Mouse (Mus musculus) gastrocnemius, postnatal 10 days (tissue): ENCODE results near the gene Aco1. TPM values are rescaled to one million over a fixed set of nuclear protein-coding genes. Genes with fewer than 3 reads are reported as not detected.
A peak's percentile ranks its signal among the peaks of the same experiment; 100 is the strongest.

Experiments
- DNase-seq: peaks from one replicate; pipeline ENCODE4 v3.0.0; 2021; ENCODE audit warnings: mixed read lengths
- total RNA-seq, 2 experiments: library from RNA; stranded (reverse); gene quantifications; 2 replicates each; pipeline ENCODE4 v1.2.3; 2021

Gene Aco1
- total RNA-seq, 2 experiments from 2014 or later, result 23.3 to 28.7 TPM

- DNase-seq, result no peak
Measured at GRCm38 (mm10) chr4:40156582-40157499, 14.0 kb downstream of the Aco1 start.

GRCm38 (mm10) chr4:40157500-40158223, 14.8 kb downstream of the Aco1 start:
- no peak for DNase-seq

GRCm38 (mm10) chr4:40158224-40158540, 15.3 kb downstream of the Aco1 start:
- DNase-seq, result no peak

- no peak for DNase-seq
Measured at GRCm38 (mm10) chr4:40160591-40161434, 17.9 kb downstream of the Aco1 start.

GRCm38 (mm10) chr4:40163646-40164045, 20.8 kb downstream of the Aco1 start:
- DNase-seq, result no peak

- DNase-seq, result no peak
Measured at GRCm38 (mm10) chr4:40171477-40171876, 28.6 kb downstream of the Aco1 start.

- DNase-seq, result no peak
Measured at GRCm38 (mm10) chr4:40172336-40172735, 29.5 kb downstream of the Aco1 start.

- no peak for DNase-seq
Measured at GRCm38 (mm10) chr4:40174321-40174720, 31.4 kb downstream of the Aco1 start.

- DNase-seq, result no peak
Measured at GRCm38 (mm10) chr4:40178584-40178983, 35.7 kb downstream of the Aco1 start.

- no peak for DNase-seq
Measured at GRCm38 (mm10) chr4:40180046-40180445, 37.2 kb downstream of the Aco1 start.

GRCm38 (mm10) chr4:40181681-40182080, 38.8 kb downstream of the Aco1 start:
- DNase-seq, result no peak

- peak; percentile 68 for DNase-seq
Measured at GRCm38 (mm10) chr4:40182651-40183320, 39.9 kb downstream of the Aco1 start.

GRCm38 (mm10) chr4:40183781-40184180, 40.9 kb downstream of the Aco1 start:
- DNase-seq, result no peak

GRCm38 (mm10) chr4:40184470-40184869, 41.6 kb downstream of the Aco1 start:
- no peak for DNase-seq

- no peak for DNase-seq
Measured at GRCm38 (mm10) chr4:40187956-40188355, 45.1 kb downstream of the Aco1 start.

GRCm38 (mm10) chr4:40192246-40192645, 49.4 kb downstream of the Aco1 start:
- no peak for DNase-seq

- DNase-seq, result no peak
Measured at GRCm38 (mm10) chr4:40193461-40193860, 50.6 kb downstream of the Aco1 start.

GRCm38 (mm10) chr4:40195336-40195735, 52.5 kb downstream of the Aco1 start:
- DNase-seq, result no peak

GRCm38 (mm10) chr4:40202205-40202604, 59.3 kb downstream of the Aco1 start:
- no peak for DNase-seq

- no peak for DNase-seq
Measured at GRCm38 (mm10) chr4:40204374-40204773, 61.5 kb downstream of the Aco1 start.

GRCm38 (mm10) chr4:40205231-40205903, 62.5 kb downstream of the Aco1 start:
- DNase-seq, result no peak
